Mouse (Mus musculus): ENCODE measurements around the gene Pard3b. TPM values are rescaled to one million over a fixed set of nuclear protein-coding genes. Genes with fewer than 3 reads are reported as not detected.

Gene Pard3b
- polyA plus RNA-seq, 1 experiment from 2014 or later: 7.2 TPM

DNA sequence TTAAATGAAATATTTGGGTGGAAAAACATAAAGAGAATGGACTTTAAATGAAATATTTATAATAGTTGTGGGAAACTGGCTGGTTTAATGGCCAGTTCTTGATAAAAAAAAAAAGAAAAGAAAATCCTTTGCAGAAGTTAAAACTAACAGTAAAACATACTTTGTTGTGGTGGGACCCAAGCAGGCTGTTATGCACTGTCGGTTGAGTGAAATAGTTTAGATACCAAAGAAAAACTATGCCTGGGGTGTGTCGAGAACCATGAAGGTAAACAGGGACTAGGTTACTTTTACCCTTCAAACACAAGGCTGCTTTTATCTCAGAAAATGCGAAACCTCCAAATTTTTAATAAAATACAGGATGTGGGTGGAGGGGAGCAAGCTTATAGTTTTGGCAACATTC, 797.7 kb downstream of the Pard3b start:
- WGBS: 92% methylated on average over 3 of the region's 3 CpGs
- Histone ChIP-seq H3K27ac (no peak overlapping the region), H3K27me3 (ENCODE audit: poor library complexity, severe bottlenecking) (peaks cover 67% of the 10 kb centered on the region), H3K4me3 (no peak overlapping the region), H3K4me1 (0 out of 2 replicates have a peak, but pooled peaks cover 9% of the 10 kb centered on the region), H3K9me3 (no peaks in the 10 kb centered on the region), H3K36me3 (replicated peaks) (no peaks in the 10 kb centered on the region)
- DNase-seq (ENCODE audit: extremely low spot score, low spot score): no peak

DNA sequence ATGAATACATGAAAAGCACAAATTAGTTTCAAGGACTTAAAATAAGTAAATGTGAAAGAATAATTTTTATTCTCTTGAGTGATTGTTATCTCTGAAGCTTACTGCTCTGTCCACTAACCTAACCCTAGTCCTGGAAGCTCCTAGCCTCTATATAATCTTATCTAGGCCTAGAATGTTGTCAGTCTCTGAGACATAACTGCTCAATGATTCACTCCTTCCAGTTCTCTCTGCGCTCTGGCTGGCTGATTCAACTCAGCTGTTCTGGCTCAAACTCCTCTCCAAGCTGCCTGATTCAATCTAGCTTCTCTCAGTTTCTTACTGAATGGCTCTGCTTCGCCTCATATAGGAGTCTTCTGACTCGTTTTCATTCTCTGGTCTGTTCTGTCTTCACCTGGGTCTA, 798.9 kb downstream of the Pard3b start:
- no peak for DNase-seq (ENCODE audit: extremely low spot score, low spot score)
- Histone ChIP-seq H3K27me3 (ENCODE audit: poor library complexity, severe bottlenecking) (peaks cover 55% of the 10 kb centered on the region), H3K27ac (no peak overlapping the region), H3K9me3 (no peaks in the 10 kb centered on the region), H3K4me3 (no peak overlapping the region), H3K36me3 (replicated peaks) (no peaks in the 10 kb centered on the region), H3K4me1 (0 out of 2 replicates have a peak, but pooled peaks cover 9% of the 10 kb centered on the region)
- 83% methylated on average over 3 of the region's 3 CpGs for WGBS

DNA sequence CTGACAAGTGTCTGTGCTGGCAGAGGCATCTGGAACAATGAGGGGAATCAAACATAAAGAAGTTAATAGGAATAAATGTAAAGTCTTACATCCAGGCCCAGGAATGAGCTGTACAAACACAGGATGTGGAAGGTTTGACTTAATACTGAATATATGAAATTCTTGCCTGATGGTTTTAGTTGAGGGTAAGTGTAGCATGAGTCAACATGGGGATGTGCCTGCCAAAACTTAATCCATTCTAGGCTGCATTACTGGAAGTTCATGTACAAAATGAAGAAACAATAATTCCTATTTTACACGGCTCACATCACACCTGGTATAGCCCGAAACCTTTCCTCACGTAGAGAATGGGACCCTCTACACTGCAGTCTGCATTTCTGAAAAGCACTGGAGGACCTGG, 805.8 kb downstream of the Pard3b start:
- no peak for DNase-seq (ENCODE audit: extremely low spot score, low spot score)
- Histone ChIP-seq H3K4me3 (no peak overlapping the region), H3K36me3 (replicated peaks) (no peaks in the 10 kb centered on the region), H3K27me3 (ENCODE audit: poor library complexity, severe bottlenecking) (no peaks in the 10 kb centered on the region), H3K27ac (no peak overlapping the region), H3K9me3 (no peaks in the 10 kb centered on the region), H3K4me1 (no peaks in the 10 kb centered on the region)
- 88% methylated on average over 3 of the region's 3 CpGs for WGBS

GRCm38 (mm10) chr1:62446818-62447217, 808.2 kb downstream of the Pard3b start:
- Histone ChIP-seq H3K27ac (no peak overlapping the region), H3K27me3 (ENCODE audit: poor library complexity, severe bottlenecking) (no peaks in the 10 kb centered on the region), H3K9me3 (no peaks in the 10 kb centered on the region), H3K4me1 (no peaks in the 10 kb centered on the region), H3K36me3 (replicated peaks) (no peaks in the 10 kb centered on the region), H3K4me3 (no peak overlapping the region)
- 90% methylated on average over 1 of the region's 1 CpGs for WGBS
- DNase-seq (ENCODE audit: extremely low spot score, low spot score): no peak

GRCm38 (mm10) chr1:62449193-62449875, 810.7 kb downstream of the Pard3b start:
- Histone ChIP-seq H3K9me3 (no peaks in the 10 kb centered on the region), H3K36me3 (replicated peaks) (no peaks in the 10 kb centered on the region), H3K4me3 (no peak overlapping the region), H3K27ac (no peak overlapping the region), H3K4me1 (no peaks in the 10 kb centered on the region), H3K27me3 (ENCODE audit: poor library complexity, severe bottlenecking) (no peaks in the 10 kb centered on the region)
- 93% methylated on average over 7 of the region's 7 CpGs for WGBS
- DNase-seq (ENCODE audit: extremely low spot score, low spot score): no peak

- Histone ChIP-seq H3K4me3 (no peak overlapping the region), H3K27ac (no peak overlapping the region), H3K27me3 (ENCODE audit: poor library complexity, severe bottlenecking) (no peaks in the 10 kb centered on the region), H3K4me1 (peaks cover 10% of the 10 kb centered on the region), H3K36me3 (replicated peaks) (no peaks in the 10 kb centered on the region), H3K9me3 (no peaks in the 10 kb centered on the region)
- 62% methylated on average over 8 of the region's 8 CpGs for WGBS
- no peak for DNase-seq (ENCODE audit: extremely low spot score, low spot score)
Observed at GRCm38 (mm10) chr1:62465536-62465935, 826.9 kb downstream of the Pard3b start.

- no peaks in the 10 kb centered on the region for H3K9me3 ChIP-seq
- H3K27ac ChIP-seq: no peak overlapping the region
- H3K36me3 ChIP-seq (replicated peaks): no peaks in the 10 kb centered on the region
- no peak for DNase-seq (ENCODE audit: extremely low spot score, low spot score)
- H3K4me1 ChIP-seq: peaks cover 10% of the 10 kb centered on the region
- H3K4me3 ChIP-seq: no peak overlapping the region
- no peaks in the 10 kb centered on the region for H3K27me3 ChIP-seq (ENCODE audit: poor library complexity, severe bottlenecking)
- WGBS: 95% methylated on average over 1 of the region's 1 CpGs
Observed at GRCm38 (mm10) chr1:62466544-62466943, 827.9 kb downstream of the Pard3b start.

DNA sequence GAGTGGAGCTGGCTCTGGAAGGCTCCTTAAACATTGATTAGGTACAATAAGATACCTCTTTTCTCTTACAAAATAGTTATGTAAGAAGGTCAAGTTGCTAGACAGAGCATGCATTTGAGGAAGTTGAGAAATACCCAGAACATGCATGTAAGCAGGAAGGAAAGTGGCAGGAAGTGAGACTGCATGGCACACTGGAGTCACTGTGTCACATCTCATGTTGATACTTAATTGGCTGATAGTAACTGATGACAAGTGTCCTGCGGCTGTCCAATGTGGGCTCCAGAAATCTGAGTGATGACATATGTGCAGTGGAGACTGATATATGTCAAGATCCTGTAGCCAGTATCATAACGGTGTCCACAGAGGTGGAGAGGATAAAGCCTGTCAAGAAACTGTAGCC, 844.4 kb downstream of the Pard3b start:
- no peak for DNase-seq (ENCODE audit: extremely low spot score, low spot score)
- Histone ChIP-seq H3K4me3 (no peak overlapping the region), H3K4me1 (no peaks in the 10 kb centered on the region), H3K27me3 (ENCODE audit: poor library complexity, severe bottlenecking) (no peaks in the 10 kb centered on the region), H3K9me3 (no peaks in the 10 kb centered on the region), H3K27ac (no peak overlapping the region), H3K36me3 (replicated peaks) (no peaks in the 10 kb centered on the region)
- 94% methylated on average over 2 of the region's 2 CpGs for WGBS

GRCm38 (mm10) chr1:62488871-62489270, 850.2 kb downstream of the Pard3b start:
- Histone ChIP-seq H3K4me3 (no peak overlapping the region), H3K27me3 (ENCODE audit: poor library complexity, severe bottlenecking) (no peaks in the 10 kb centered on the region), H3K36me3 (replicated peaks) (no peaks in the 10 kb centered on the region), H3K9me3 (no peaks in the 10 kb centered on the region), H3K4me1 (peaks cover 11% of the 10 kb centered on the region), H3K27ac (no peak overlapping the region)
- 64% methylated on average over 6 of the region's 6 CpGs for WGBS
- DNase-seq (ENCODE audit: extremely low spot score, low spot score): no peak

DNA sequence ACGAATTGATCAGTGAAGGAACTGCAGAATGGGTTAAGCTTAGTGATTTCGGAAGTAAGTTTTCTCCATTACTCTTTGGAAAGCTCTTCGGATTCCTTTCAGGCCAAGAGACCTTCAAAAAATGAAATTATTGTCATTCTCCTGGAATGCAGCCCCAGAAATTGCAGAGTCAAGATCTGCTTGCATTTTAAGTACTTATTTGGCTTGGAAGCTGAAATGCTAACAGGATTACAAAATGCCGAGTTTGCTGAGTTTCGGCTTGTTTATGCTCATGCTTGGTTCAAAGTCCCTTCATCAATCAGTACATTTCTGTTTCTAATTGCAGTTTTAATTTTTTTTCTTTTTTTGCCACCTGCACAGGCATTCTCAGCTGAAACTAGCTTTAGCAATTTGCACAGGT, 860.5 kb downstream of the Pard3b start:
- Histone ChIP-seq H3K27me3 (ENCODE audit: poor library complexity, severe bottlenecking) (no peaks in the 10 kb centered on the region), H3K9me3 (no peaks in the 10 kb centered on the region), H3K27ac (no peak overlapping the region), H3K4me3 (no peak overlapping the region), H3K4me1 (no peaks in the 10 kb centered on the region), H3K36me3 (replicated peaks) (no peaks in the 10 kb centered on the region)
- WGBS: 79% methylated on average over 5 of the region's 5 CpGs
- DNase-seq (ENCODE audit: extremely low spot score, low spot score): no peak

DNA sequence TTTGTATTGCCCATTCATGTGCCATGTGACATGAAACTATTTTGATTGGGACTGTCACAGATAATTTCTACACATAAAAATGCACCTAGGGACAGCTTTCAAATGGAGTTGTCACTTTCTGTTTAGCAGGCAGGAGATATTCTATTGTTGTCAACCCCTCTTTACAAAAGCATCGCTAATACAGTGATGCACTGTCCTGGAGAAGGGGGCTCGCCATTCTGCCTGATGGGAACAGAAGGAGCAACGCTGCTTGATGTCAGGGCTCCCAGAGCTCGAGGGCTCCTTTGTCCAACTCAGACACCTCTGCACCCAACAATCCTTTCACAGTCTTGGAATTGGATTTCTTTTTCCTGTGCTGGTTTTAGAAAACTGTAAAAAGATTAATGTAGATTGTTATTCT, 871.9 kb downstream of the Pard3b start:
- Histone ChIP-seq H3K27ac (no peak overlapping the region), H3K4me1 (peaks cover 5% of the 10 kb centered on the region; the same call in 1 of the 2 replicates), H3K4me3 (no peak overlapping the region), H3K9me3 (no peaks in the 10 kb centered on the region), H3K27me3 (ENCODE audit: poor library complexity, severe bottlenecking) (no peaks in the 10 kb centered on the region), H3K36me3 (replicated peaks) (no peaks in the 10 kb centered on the region)
- no peak for DNase-seq (ENCODE audit: extremely low spot score, low spot score)
- WGBS: 84% methylated on average over 4 of the region's 4 CpGs

GRCm38 (mm10) chr1:62511681-62512080, 873.1 kb downstream of the Pard3b start:
- WGBS: 95% methylated on average over 3 of the region's 3 CpGs
- no peak overlapping the region for H3K27ac ChIP-seq
- H3K36me3 ChIP-seq (replicated peaks): no peaks in the 10 kb centered on the region
- H3K9me3 ChIP-seq: no peaks in the 10 kb centered on the region
- no peak overlapping the region for H3K4me3 ChIP-seq
- 0 out of 2 replicates have a peak, but pooled peaks cover 4% of the 10 kb centered on the region for H3K4me1 ChIP-seq
- no peaks in the 10 kb centered on the region for H3K27me3 ChIP-seq (ENCODE audit: poor library complexity, severe bottlenecking)
- DNase-seq (ENCODE audit: extremely low spot score, low spot score): no peak

- WGBS: 81% methylated on average over 2 of the region's 2 CpGs
- H3K27ac ChIP-seq: no peak overlapping the region
- H3K36me3 ChIP-seq (replicated peaks): no peaks in the 10 kb centered on the region
- no peaks in the 10 kb centered on the region for H3K9me3 ChIP-seq
- H3K4me1 ChIP-seq: peaks cover 9% of the 10 kb centered on the region; the same call in 1 of the 2 replicates
- H3K4me3 ChIP-seq: no peak overlapping the region
- DNase-seq (ENCODE audit: extremely low spot score, low spot score): no peak
- no peaks in the 10 kb centered on the region for H3K27me3 ChIP-seq (ENCODE audit: poor library complexity, severe bottlenecking)
Observed at GRCm38 (mm10) chr1:62518621-62519213, 880.1 kb downstream of the Pard3b start.
